Mouse (Mus musculus) midbrain, embryonic 14.5 days (tissue): ENCODE data around the gene Man1a2. TPM values are rescaled to one million over a fixed set of nuclear protein-coding genes. Genes with fewer than 3 reads are reported as not detected.

Experiments
- ATAC-seq: fragments of 200-750 bp; cut with Nextera tagmentation; 2 replicates; pipeline ENCODE4 v1.8.0; 2017; ENCODE audit warnings: moderate number of reproducible peaks, moderate library complexity; ENCODE audit not compliant: low FRiP score, low TSS enrichment
- DNase-seq: peaks from one replicate; pipeline ENCODE4 v3.0.0-alpha.2; 2015
- H3K27ac ChIP-seq: fragments of 300-500 bp; sonication (generic); replicated peaks from 2 replicates; pipeline ENCODE4 v1.5.1; 2014; ENCODE audit warnings: mild to moderate bottlenecking, low read depth, low read length, moderate library complexity
- H3K27me3 ChIP-seq: fragments of 300-500 bp; sonication (generic); 2 replicates; pipeline ENCODE4 v1.6.1; 2014; ENCODE audit warnings: low read length, control low read depth, mixed read lengths; ENCODE audit not compliant: control insufficient read depth, insufficient read depth
- H3K36me3 ChIP-seq: fragments of 300-500 bp; sonication (generic); 2 replicates; pipeline ENCODE4 v1.6.1; 2014; ENCODE audit warnings: low read length, control low read depth; ENCODE audit not compliant: control insufficient read depth, insufficient read depth
- H3K4me1 ChIP-seq: fragments of 300-500 bp; sonication (generic); 2 replicates; pipeline ENCODE4 v1.6.1; 2014; ENCODE audit warnings: mild to moderate bottlenecking, antibody characterized with exemption, low read length, control low read depth; ENCODE audit not compliant: control insufficient read depth, insufficient read depth
- H3K4me2 ChIP-seq: fragments of 300-500 bp; sonication (generic); 2 replicates; pipeline ENCODE4 v1.6.1; 2014; ENCODE audit warnings: mild to moderate bottlenecking, low read length, moderate library complexity
- H3K4me3 ChIP-seq: fragments of 300-500 bp; sonication (generic); replicated peaks from 2 replicates; pipeline ENCODE4 v1.5.1; 2014; ENCODE audit warnings: low read depth, low read length
- H3K9ac ChIP-seq: fragments of 300-500 bp; sonication (generic); replicated peaks from 2 replicates; pipeline ENCODE4 v1.6.1; 2014; ENCODE audit warnings: mild to moderate bottlenecking, low read length, moderate library complexity
- H3K9me3 ChIP-seq: fragments of 300-500 bp; sonication (generic); 2 replicates; pipeline ENCODE4 v1.6.1; 2016; ENCODE audit warnings: low read length, control low read depth, mixed read lengths; ENCODE audit not compliant: control insufficient read depth
- WGBS: fragments of 180-500 bp; shearing (Covaris S2); extraction: QIAGEN DNeasy Blood & Tissue Kit; methylation state at CpG from one replicate; pipeline ENCODE4 v1.1.7; 2014; 5-methylcytosine and 5-hydroxymethylcytosine counted together
- polyA plus RNA-seq: library from polyadenylated mRNA; unstranded; fragments of >200 nt; fragmentation: Nextera tagmentation; extraction: Ambion mirVana; gene quantifications from 2 replicates; pipeline ENCODE4 v1.2.1, GENCODE M21; 2014

Gene Man1a2
- polyA plus RNA-seq, 1 experiment from 2014 or later = 55.3 TPM

- Histone ChIP-seq H3K4me1 (no peaks in the 10 kb centered on the region), H3K36me3 (no peaks in the 10 kb centered on the region), H3K9me3 (no peaks in the 10 kb centered on the region; the same call in 1 of the 2 replicates), H3K4me2 (no peak overlapping the region), H3K27me3 (no peaks in the 10 kb centered on the region), H3K4me3 (no peak overlapping the region), H3K9ac (no peak overlapping the region), H3K27ac (no peak overlapping the region)
- WGBS = 92% methylated on average over 2 of the region's 2 CpGs
- DNase-seq = no peak
- ATAC-seq = no peak
Measured at GRCm38 (mm10) chr3:100604539-100604938, 80.8 kb downstream of the Man1a2 start.

- no peaks in the 10 kb centered on the region for H3K36me3 ChIP-seq
- 88% methylated on average over 2 of the region's 2 CpGs for WGBS
Measured at GRCm38 (mm10) chr3:100599265-100599820, 86.0 kb downstream of the Man1a2 start.

GRCm38 (mm10) chr3:100591053-100591452 lies 94.2 kb downstream of the Man1a2 start:
- Histone ChIP-seq H3K27me3 (no peaks in the 10 kb centered on the region), H3K27ac (no peak overlapping the region), H3K9ac (no peak overlapping the region), H3K4me2 (no peak overlapping the region), H3K4me3 (no peak overlapping the region), H3K9me3 (no peaks in the 10 kb centered on the region), H3K4me1 (no peaks in the 10 kb centered on the region), H3K36me3 (0 out of 2 replicates have a peak, but pooled peaks cover 1% of the 10 kb centered on the region)
- ATAC-seq (no peak), DNase-seq (no peak)
- 97% methylated on average over 4 of the region's 4 CpGs for WGBS

More at GRCm38 (mm10) chr3:100599265-100599820, 86.0 kb downstream of the Man1a2 start:
- no peaks in the 10 kb centered on the region for H3K27me3 ChIP-seq
- H3K9me3 ChIP-seq = no peaks in the 10 kb centered on the region; the same call in 1 of the 2 replicates
- H3K4me2 ChIP-seq = no peak overlapping the region
- DNase-seq (no peak), ATAC-seq (no peak)
- no peak overlapping the region for H3K27ac ChIP-seq
- H3K4me1 ChIP-seq = no peaks in the 10 kb centered on the region
- H3K4me3 ChIP-seq = no peak overlapping the region
- no peak overlapping the region for H3K9ac ChIP-seq

- no peak overlapping the region for H3K9ac ChIP-seq
- no peaks in the 10 kb centered on the region for H3K27me3 ChIP-seq
- H3K4me1 ChIP-seq = no peaks in the 10 kb centered on the region
- 0 out of 2 replicates have a peak, but pooled peaks cover 4% of the 10 kb centered on the region for H3K36me3 ChIP-seq
- H3K4me2 ChIP-seq = no peak overlapping the region
- no peak overlapping the region for H3K27ac ChIP-seq
- WGBS = 92% methylated on average over 1 of the region's 1 CpGs
- H3K9me3 ChIP-seq = no peaks in the 10 kb centered on the region
- no peak overlapping the region for H3K4me3 ChIP-seq
- ATAC-seq (no peak), DNase-seq (no peak)
Measured at GRCm38 (mm10) chr3:100582721-100583355, 102.5 kb downstream of the Man1a2 start.

- Histone ChIP-seq H3K9ac (no peak overlapping the region), H3K27ac (no peak overlapping the region), H3K4me2 (no peak overlapping the region), H3K27me3 (no peaks in the 10 kb centered on the region), H3K4me1 (no peaks in the 10 kb centered on the region), H3K9me3 (no peaks in the 10 kb centered on the region), H3K4me3 (no peak overlapping the region), H3K36me3 (peaks cover 6% of the 10 kb centered on the region; the same call in 1 of the 2 replicates)
- DNase-seq = no peak
- WGBS = 81% methylated on average over 3 of the region's 3 CpGs
- ATAC-seq = no peak
Measured at GRCm38 (mm10) chr3:100572571-100573183, 112.6 kb downstream of the Man1a2 start.

GRCm38 (mm10) chr3:100568443-100569390 lies 116.6 kb downstream of the Man1a2 start:
- ATAC-seq = no peak; the same call in 1 of the 2 replicates
- Histone ChIP-seq H3K9me3 (no peaks in the 10 kb centered on the region), H3K27ac (no peak overlapping the region), H3K9ac (no peak overlapping the region), H3K4me3 (no peak overlapping the region), H3K4me1 (no peaks in the 10 kb centered on the region), H3K36me3 (peaks cover 9% of the 10 kb centered on the region; the same call in 1 of the 2 replicates), H3K27me3 (no peaks in the 10 kb centered on the region), H3K4me2 (no peak overlapping the region)
- WGBS = 88% methylated on average over 13 of the region's 13 CpGs
- DNase-seq = peak; percentile 55

- ATAC-seq (no peak), DNase-seq (no peak)
- Histone ChIP-seq H3K27ac (no peak overlapping the region), H3K36me3 (peaks cover 13% of the 10 kb centered on the region; the same call in 1 of the 2 replicates), H3K27me3 (no peaks in the 10 kb centered on the region), H3K4me3 (no peak overlapping the region), H3K4me2 (no peak overlapping the region), H3K9me3 (no peaks in the 10 kb centered on the region), H3K4me1 (no peaks in the 10 kb centered on the region), H3K9ac (no peak overlapping the region)
- 86% methylated on average over 2 of the region's 2 CpGs for WGBS
Measured at GRCm38 (mm10) chr3:100563565-100563964, 121.7 kb downstream of the Man1a2 start.

GRCm38 (mm10) chr3:100562455-100562854 lies 122.8 kb downstream of the Man1a2 start:
- Histone ChIP-seq H3K9me3 (no peaks in the 10 kb centered on the region), H3K27me3 (no peaks in the 10 kb centered on the region), H3K27ac (no peak overlapping the region), H3K4me3 (no peak overlapping the region), H3K36me3 (peaks cover 11% of the 10 kb centered on the region; the same call in 1 of the 2 replicates), H3K4me2 (no peak overlapping the region), H3K9ac (no peak overlapping the region), H3K4me1 (no peaks in the 10 kb centered on the region)
- WGBS = 94% methylated on average over 7 of the region's 7 CpGs
- no peak for ATAC-seq
- no peak for DNase-seq
